Mouse (Mus musculus) cortical plate, adult 2 months (tissue): Measurements from ENCODE around the gene Ptp4a2.
"Not testable (repeated sequence)": the region's sequence is repeated elsewhere in the genome, so short reads cannot be mapped to it uniquely, and the experiment has no call there.

Experiments used
- CTCF ChIP-seq: fragments of 200-500 bp; IDR thresholded peaks from 2 replicates; pipeline ENCODE4 v1.5.1; 2011; ENCODE audit warnings: mild to moderate bottlenecking, control low read depth, low read length; ENCODE audit not compliant: insufficient read depth; ENCODE audit errors: extremely low read depth
- POLR2A ChIP-seq: fragments of 200-500 bp; IDR thresholded peaks from 2 replicates; pipeline ENCODE4 v1.6.1; 2011; ENCODE audit warnings: mild to moderate bottlenecking, low read length, control low read depth; ENCODE audit not compliant: insufficient read depth; ENCODE audit errors: extremely low read depth

GRCm38 (mm10) chr4:129898815-129899214, 87.8 kb downstream of the Ptp4a2 start:
- not testable (repeated sequence) for TF ChIP-seq CTCF, POLR2A
